Mouse (Mus musculus): ENCODE results near the gene Ankrd22.
A peak's percentile ranks its signal among the peaks of the same experiment; 100 is the strongest.

Gene Ankrd22

DNA sequence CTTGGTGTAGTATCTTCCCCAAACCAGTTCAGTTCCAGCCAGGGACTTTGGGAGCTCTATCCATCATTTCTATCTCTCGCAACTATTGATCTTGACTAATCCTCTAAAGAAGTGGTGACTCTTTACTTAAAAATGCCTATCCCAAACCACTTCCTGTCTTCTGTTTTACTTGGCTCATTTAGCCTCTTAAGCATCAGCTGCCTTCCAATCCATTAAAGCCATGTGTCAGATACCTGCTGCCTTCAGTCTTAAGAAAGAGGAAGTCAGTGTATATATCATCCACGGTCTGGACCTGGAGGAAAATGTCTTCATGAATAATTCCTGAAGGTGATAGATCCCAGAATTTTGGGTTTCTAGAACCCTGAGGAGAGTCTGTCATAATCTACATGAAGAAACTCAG, 14.5 kb upstream of the Ankrd22 start:
- DNase-seq: no peak

GRCm38 (mm10) chr19:34179136-34179535, 13.3 kb upstream of the Ankrd22 start:
- no peak for DNase-seq

DNA sequence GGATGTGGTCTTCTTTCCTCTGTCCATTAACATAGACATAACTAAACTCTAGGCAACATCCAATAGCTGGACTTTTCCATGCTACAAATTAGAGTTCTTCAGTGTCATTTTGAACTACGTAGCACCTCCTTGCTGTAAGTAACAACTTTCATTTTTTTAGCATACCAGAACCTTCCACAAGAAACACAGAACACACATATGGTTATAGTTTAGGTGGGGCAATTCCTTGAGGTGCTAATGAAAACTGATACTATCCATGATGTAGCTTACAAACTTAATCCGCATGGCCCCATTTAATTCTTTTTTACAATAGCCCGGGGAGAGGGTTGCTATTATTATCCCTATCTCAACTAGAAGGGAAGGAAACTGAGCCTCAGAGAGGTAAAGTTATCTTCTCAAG, 8.2 kb upstream of the Ankrd22 start:
- no peak for DNase-seq

- no peak for DNase-seq
Observed at GRCm38 (mm10) chr19:34171167-34171566, 5.3 kb upstream of the Ankrd22 start.

DNA sequence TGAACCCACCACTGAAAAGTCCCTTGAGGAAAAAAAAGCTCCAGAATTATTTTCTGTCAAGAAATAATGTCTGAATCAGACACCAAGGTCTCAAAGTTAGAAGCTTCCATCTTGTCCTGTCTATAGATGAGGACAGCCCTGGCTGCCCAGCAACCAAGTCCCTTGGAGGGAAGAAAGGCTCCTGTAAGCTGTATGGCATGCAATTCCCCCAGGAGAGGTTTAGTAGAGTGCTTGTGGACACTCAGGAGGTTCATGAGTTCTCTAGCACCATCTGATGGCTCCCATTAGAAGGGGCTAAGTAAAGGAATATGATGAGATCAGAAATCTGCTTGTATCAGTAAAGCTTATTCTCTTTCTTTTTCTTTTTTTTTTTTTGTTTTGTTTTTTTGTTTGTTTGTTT, 3.3 kb upstream of the Ankrd22 start:
- no peak for DNase-seq

DNA sequence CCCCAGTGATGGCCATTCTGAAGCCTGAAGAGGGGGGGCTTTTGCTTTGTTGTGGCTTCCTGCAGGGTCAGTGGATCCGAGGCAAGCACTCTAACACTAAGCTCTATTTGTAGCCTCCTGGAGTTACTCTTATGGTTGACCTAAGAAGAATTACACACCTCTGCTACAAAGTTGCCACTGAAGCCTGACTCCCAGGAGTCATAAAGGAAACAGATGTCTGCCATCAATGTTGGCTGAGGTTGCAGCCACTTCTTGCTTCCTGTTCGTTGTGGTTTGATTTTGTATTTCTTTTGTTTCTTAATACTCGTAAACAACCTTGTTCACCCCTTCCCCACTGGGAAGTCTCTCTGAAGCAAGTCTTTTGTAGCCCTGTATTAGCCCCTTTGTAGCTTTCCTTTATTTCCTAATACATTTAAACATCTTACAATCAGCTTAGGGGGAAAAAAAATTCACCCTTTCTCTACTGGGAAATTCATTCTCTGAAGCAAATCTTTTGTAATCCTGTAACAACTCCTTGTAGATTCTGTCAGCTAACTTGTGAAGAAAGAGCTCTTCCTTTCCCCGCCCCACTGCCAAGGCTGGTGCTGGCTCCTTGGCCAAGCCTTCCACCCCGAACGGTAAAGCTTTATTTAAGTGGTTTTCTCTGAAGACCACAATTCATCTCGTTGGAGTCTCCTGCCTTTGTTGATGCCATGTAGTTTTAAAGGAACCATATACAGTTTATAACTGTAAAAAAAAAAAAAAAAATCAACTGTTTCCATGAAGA, 2.2 kb upstream of the Ankrd22 start:
- DNase-seq: no peak

GRCm38 (mm10) chr19:34166386-34166785, 533 bp upstream of the Ankrd22 start:
- no peak for DNase-seq

- no peak for DNase-seq
Observed at GRCm38 (mm10) chr19:34162693-34163092, 3.2 kb downstream of the Ankrd22 start.

- no peak for DNase-seq
Observed at GRCm38 (mm10) chr19:34153263-34154144, 12.3 kb downstream of the Ankrd22 start.

DNA sequence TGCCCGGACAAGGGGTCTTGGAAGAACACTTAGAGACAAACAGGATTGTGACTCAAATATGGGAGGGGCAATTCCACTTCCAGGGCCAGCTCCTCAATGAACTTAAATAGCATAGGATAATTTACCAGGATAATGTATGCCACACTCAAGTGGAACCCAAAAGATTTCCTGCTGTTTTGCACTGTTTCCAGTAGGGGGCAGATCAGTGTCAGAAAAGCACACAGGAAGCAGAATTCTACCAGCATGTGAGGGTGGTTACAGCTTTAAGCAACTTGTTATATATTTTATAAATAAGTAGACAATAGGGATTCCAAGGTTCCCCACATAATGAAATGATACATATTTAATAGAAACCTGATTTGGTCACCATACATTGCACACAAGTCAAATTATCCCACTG, 13.9 kb downstream of the Ankrd22 start:
- DNase-seq: peak; percentile 12

- DNase-seq: no peak
Observed at GRCm38 (mm10) chr19:34148421-34148820, 17.4 kb downstream of the Ankrd22 start.

- DNase-seq: no peak
Observed at GRCm38 (mm10) chr19:34139431-34140046, 26.3 kb downstream of the Ankrd22 start.

DNA sequence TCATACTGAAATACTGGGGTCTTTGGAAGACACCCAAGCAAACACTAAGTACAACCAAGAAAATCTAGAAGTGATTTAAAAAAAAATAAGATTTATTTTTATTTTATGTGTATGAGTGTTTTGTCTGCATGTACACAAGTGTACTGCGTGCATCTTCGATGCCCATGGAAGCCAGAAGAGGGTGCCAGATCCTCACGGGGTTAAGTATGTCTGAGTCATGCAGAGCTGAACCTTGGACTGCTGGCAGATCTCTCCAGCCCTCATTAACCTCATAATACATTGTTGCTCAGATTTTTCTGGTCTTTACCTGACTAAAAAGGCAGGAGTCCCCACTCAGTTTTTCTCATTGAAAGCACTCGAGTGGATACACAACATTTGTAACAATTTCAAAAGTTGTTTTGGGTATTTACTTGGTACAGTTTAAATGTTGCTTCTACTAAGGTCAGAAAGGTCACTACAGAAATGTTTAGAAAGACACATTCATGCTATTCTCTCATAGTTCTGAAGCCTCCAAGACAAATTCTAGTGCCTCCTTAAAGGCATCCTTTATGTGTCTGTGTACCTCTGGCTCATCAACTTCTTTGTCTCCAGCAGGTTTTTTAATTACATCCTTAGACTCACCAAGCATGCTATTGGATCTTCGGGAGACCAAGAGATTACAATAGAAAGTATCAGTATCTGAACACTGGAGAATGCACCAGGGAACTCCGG, 27.0 kb downstream of the Ankrd22 start:
- no peak for DNase-seq

DNA sequence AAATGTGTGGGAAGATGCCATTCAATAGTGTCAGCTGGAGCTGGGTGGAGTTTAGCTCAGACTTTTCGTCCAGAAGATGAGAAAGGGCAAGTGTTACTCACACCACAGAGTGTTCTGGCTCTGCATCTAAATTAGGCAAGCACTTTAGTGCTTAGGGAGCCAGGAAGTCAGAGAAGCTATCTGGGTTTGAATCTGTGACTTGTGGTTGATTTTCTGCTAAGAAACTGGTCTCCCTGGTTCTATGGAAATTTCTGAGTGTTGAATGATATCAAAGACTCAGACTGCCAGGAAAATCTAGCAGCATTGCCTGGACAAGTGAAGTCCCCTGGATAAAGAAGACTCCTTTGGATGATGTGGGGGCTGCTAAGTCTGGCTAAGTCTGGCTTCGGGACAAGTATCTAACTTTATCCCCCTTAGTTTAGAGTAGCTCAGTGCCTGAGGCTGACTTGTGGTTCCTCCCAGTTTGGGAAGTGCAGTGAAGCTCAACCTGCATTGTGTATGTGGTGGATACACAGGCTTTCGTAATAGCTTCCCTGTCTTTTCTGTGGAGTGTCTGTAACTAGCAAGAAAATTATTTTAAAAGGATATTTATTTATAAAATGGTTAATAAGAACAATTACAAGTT, 45.6 kb downstream of the Ankrd22 start:
- DNase-seq: no peak

DNA sequence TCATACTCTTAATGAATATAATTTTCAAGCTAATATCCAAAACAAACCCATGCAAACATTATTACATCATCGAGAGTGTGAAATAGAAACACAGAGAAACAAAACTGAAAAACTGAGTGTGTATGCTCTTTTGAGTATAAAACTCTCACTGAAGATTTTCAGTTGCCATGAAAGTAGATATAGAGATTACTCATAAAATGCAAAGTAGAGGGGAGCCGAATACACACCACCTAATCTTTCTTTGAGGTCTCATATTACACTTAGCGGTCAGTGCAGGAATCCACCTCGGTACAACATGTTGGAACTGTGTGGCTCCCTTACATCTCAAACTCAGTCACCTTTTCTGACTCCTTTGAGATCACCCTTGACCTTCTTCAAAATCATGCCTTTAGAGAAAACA, 46.2 kb downstream of the Ankrd22 start:
- no peak for DNase-seq

DNA sequence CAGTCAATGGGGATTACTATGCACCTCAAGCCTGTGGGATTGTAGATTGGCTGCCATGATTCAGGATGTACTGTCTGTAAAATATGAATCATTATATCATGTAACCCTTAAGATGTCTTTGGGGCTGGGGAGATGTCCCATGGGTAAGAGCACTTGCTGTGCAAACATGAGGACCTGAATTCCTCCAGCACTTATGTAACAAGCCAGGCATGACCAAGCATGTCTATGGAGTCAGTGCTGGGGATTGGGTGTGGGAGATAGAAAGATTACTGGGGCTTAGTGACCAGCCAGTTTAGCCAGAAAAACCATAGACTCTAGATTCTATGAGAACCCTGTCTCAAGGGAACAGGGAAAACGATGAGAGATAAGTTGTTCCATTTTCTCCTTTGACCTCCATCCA, 46.8 kb downstream of the Ankrd22 start:
- DNase-seq: no peak

- no peak for DNase-seq
Observed at GRCm38 (mm10) chr19:34104841-34105240, 61.0 kb downstream of the Ankrd22 start.

GRCm38 (mm10) chr19:34101888-34102287, 64.0 kb downstream of the Ankrd22 start:
- DNase-seq: no peak

DNA sequence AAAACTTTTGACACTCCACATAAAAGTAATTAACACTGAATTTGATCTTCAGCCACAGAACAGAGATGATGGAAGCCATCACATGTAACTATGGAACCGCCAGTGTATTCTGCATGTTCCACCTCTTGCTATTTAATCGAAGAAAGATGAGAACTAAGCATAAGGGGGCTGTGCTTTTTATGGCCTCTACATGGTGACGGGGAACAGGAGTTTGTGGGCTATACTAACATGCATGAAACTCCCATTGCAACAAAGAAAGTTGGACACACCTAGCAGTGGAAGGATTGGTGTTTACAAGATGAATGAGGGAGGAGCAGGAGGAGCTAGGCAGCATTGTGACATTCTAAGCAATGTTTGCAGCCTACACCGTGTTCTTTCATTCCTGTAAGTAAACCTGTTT, 65.2 kb downstream of the Ankrd22 start, which contains the start of gene Lipm:
Gene Lipm, plus strand, starts transcription at position 301 of the 400 bp plus-strand sequence.
- no peak for DNase-seq

- DNase-seq: no peak
Observed at GRCm38 (mm10) chr19:34096228-34096627, 69.6 kb downstream of the Ankrd22 start.

GRCm38 (mm10) chr19:34095381-34095780, 70.5 kb downstream of the Ankrd22 start:
- no peak for DNase-seq

GRCm38 (mm10) chr19:34089011-34089680, 76.7 kb downstream of the Ankrd22 start:
- DNase-seq: no peak
